Mouse (Mus musculus): ENCODE measurements around the gene Tbxa2r. TPM values are rescaled to one million over a fixed set of nuclear protein-coding genes. Genes with fewer than 3 reads are reported as not detected.
A peak's percentile ranks its signal among the peaks of the same experiment; 100 is the strongest.

Gene Tbxa2r
- 23.5 and 25.3 TPM in 2 replicates for polyA plus RNA-seq (2015; fragmentation: Nextera tagmentation; extraction: Ambion mirVana)

DNA sequence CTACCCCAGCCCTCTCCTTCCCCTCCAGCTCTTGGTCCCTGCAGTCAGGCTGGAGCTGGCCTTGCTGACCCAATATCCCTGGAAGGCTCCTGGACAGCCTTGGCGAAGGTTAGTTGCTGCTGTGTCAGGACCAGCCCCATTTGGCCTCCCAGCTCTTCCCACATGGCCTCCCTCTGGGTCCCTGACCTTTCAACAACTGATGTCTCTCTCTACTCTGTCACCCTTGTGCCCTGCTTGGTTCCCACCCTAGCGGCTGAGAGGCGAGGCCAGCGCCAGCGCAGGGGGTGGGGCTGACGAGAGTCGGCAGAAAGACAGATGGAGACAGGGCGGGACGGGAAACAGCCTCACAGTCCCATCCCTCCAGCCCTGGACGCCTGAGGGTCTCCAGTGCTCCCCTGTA lies at the start of gene Tbxa2r:
Gene Tbxa2r, plus strand, starts transcription at position 346 of the 400 bp plus-strand sequence.
- Histone ChIP-seq H3K4me2 (peak within 1 kb of the TSS; percentile 56), H3K27ac (peak within 1 kb of the TSS; percentile 95), H3K27me3 (replicated peaks) (0 out of 2 replicates have a peak, but pooled peaks cover 5% of the 10 kb centered on the region), H3K4me1 (peaks cover 47% of the 10 kb centered on the region), H3K9me3 (no peaks in the 10 kb centered on the region), H3K4me3 (replicated peaks) (peak within 1 kb of the TSS; percentile 35), H3K36me3 (peaks cover 38% of the 10 kb centered on the region), H3K9ac (peak within 1 kb of the TSS; percentile 38; the same call in 1 of the 2 replicates)
- whole genome bisulfite sequencing: 15% methylated on average over 10 of the region's 10 CpGs
- ATAC-seq (ENCODE audit: insufficient read depth, low FRiP score, low read depth): peak; percentile 16; the same call in 1 of the 2 replicates

DNA sequence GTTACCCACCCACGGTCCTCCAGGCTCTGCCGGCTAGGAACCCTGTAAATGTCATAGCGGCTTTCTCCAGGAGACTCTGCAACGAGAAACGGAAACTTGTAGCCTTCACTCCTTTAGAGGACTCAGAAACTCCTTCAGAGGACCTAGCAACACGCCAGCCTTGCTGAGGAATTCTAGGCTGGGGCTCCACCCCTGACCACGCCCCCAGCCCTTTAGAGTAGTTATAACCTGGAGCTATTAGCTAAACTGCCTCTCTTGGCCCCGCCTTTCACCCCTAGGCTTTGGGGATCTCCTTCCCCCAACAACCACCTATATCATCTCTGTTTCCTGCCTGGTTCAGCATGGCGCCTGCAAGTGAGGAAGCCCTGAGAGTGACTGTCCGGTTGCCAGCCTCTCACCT lies 49.0 kb upstream of the Tbxa2r start:
- H3K36me3 ChIP-seq: no peaks in the 10 kb centered on the region
- no peak overlapping the region for H3K9ac ChIP-seq
- H3K9me3 ChIP-seq: no peaks in the 10 kb centered on the region
- no peak overlapping the region for H3K4me2 ChIP-seq
- ATAC-seq (ENCODE audit: insufficient read depth, low FRiP score, low read depth): no peak
- WGBS: 36% methylated on average over 10 of the region's 10 CpGs
- H3K4me3 ChIP-seq (replicated peaks): no peak overlapping the region
- H3K27me3 ChIP-seq (replicated peaks): peaks cover 25% of the 10 kb centered on the region
- H3K27ac ChIP-seq: no peak overlapping the region
- H3K4me1 ChIP-seq: peaks cover 8% of the 10 kb centered on the region; the same call in 1 of the 2 replicates

DNA sequence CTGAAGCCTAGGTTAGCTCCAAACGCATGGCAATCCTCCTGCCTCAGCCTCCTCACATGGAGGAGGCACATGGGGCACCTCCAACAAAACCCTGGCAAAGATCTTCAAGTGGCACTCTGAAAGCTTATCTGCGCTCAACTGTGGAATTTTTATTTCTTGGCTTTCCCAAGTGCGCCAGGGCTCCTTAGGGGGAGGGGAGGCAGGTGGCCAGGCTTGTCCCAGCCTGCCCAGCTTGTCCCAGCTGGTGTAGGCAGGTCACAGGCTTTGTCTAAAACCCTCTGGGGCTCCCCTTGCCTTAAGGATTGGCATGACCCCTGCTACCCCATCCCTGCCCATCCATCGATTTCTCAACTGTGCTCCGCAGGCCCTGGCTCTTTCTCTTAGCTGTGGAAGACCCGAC lies 44.3 kb upstream of the Tbxa2r start:
- Histone ChIP-seq H3K36me3 (no peaks in the 10 kb centered on the region), H3K4me3 (replicated peaks) (peak overlapping the region; percentile 50; the same call in 1 of the 2 replicates), H3K4me2 (peak overlapping the region; percentile 85), H3K27ac (no peak overlapping the region; the same call in 1 of the 2 replicates), H3K9ac (no peak overlapping the region), H3K9me3 (no peaks in the 10 kb centered on the region), H3K27me3 (replicated peaks) (peaks cover 34% of the 10 kb centered on the region), H3K4me1 (peaks cover 32% of the 10 kb centered on the region)
- 45% methylated on average over 6 of the region's 6 CpGs for WGBS
- no peak for ATAC-seq (ENCODE audit: insufficient read depth, low FRiP score, low read depth)

DNA sequence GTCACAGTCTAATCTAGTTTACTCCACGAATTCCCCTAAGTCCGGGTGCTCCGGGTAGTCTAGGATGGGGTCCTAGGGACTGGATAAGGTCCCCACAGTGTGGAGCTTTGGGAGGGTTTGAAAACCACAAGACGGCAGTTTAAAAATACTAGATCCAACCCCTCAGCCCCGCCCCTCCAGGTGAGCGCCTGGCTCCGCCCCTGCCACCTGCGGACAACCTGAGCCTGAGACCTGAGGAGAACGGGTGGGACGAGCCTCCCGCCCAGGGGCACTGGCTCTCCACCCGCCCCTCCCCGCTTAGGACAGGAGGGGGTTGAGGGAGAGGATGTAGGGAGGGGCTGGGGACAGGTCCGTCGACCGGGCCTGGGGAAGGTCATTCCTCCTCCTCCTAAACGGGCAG lies 43.8 kb upstream of the Tbxa2r start:
- Histone ChIP-seq H3K9ac (no peak overlapping the region), H3K27me3 (replicated peaks) (peaks cover 34% of the 10 kb centered on the region)
- 8% methylated on average over 17 of the region's 17 CpGs for WGBS

DNA sequence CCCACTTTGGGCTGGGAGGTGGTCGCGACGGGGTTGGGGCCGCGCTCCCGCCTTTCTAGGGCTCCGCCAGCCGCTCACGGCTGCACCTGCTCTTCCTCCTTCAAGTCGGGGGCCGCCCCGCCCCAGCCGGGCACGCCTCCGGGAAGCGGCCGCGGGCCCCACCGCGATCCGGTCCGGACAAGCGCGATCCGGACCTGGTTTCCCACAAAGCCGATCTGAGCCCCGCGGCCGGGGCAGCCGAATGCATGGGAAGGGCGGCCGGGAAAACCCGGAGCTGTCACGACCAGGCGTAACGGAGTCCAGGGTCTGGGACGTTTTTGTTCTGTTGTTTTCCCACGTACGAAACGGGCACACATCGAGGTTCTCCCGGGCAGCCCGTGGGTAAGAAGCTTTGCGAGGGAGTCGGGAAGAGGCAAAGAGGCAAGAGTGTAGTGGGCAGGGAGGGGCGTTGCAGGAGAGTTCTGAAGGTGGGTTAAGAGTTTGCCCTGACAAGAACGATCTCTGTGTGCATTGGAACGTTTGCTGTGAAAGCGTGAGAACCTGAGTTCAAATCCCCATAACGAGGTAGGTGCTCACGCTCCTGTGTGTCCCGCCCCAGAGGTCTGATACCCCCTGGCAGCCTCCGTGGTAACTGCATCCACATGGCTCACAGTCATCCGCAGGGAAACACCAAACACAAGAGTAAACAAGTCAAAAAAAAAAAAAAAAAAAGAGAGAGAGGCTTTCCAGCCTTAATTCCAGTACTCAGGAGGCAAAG lies 42.7 kb upstream of the Tbxa2r start:
- Histone ChIP-seq H3K9ac (peak overlapping the region; percentile 23; the same call in 1 of the 2 replicates), H3K27me3 (replicated peaks) (peaks cover 27% of the 10 kb centered on the region), H3K27ac (peak overlapping the region; percentile 74), H3K4me3 (replicated peaks) (peak overlapping the region; percentile 50), H3K36me3 (no peaks in the 10 kb centered on the region), H3K4me1 (peaks cover 40% of the 10 kb centered on the region), H3K9me3 (no peaks in the 10 kb centered on the region), H3K4me2 (peak overlapping the region; percentile 85)
- peak; percentile 73 for ATAC-seq (ENCODE audit: insufficient read depth, low FRiP score, low read depth)
- 2% methylated on average over 54 of the region's 54 CpGs for WGBS

More for the DNA sequence above, 43.8 kb upstream of the Tbxa2r start:
- ATAC-seq (ENCODE audit: insufficient read depth, low FRiP score, low read depth): peak; percentile 36; the same call in 1 of the 2 replicates
- Histone ChIP-seq H3K9me3 (no peaks in the 10 kb centered on the region), H3K27ac (peak overlapping the region; percentile 69), H3K4me1 (peaks cover 32% of the 10 kb centered on the region), H3K36me3 (no peaks in the 10 kb centered on the region), H3K4me3 (replicated peaks) (peak overlapping the region; percentile 50), H3K4me2 (peak overlapping the region; percentile 85)

DNA sequence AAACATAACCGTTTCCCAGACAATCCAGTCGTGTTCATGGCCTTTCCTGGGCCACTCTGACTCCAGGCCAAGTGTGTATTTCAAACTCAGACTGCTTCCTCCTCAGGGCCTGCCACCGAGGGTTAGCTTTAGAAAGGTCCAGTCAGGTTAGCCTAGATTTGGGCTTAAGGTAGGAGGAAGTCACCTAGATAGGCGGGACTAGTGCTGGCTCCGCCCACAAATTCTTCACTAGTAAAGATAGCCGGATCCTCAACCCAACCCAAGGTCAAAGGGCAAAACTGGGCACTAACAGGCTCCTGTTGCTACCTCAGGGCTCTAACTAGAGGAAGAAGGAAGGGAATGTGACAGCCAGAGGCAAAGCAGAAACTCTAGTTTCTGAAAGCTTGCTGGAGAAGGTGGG lies 41.9 kb upstream of the Tbxa2r start:
- H3K4me3 ChIP-seq (replicated peaks): no peak overlapping the region
- peaks cover 22% of the 10 kb centered on the region for H3K27me3 ChIP-seq (replicated peaks)
- H3K27ac ChIP-seq: peak overlapping the region; percentile 74
- peak overlapping the region; percentile 85; the same call in 1 of the 2 replicates for H3K4me2 ChIP-seq
- H3K9me3 ChIP-seq: no peaks in the 10 kb centered on the region
- H3K36me3 ChIP-seq: no peaks in the 10 kb centered on the region
- H3K4me1 ChIP-seq: peaks cover 44% of the 10 kb centered on the region
- ATAC-seq (ENCODE audit: insufficient read depth, low FRiP score, low read depth): no peak
- H3K9ac ChIP-seq: no peak overlapping the region
- WGBS: 33% methylated on average over 6 of the region's 6 CpGs

DNA sequence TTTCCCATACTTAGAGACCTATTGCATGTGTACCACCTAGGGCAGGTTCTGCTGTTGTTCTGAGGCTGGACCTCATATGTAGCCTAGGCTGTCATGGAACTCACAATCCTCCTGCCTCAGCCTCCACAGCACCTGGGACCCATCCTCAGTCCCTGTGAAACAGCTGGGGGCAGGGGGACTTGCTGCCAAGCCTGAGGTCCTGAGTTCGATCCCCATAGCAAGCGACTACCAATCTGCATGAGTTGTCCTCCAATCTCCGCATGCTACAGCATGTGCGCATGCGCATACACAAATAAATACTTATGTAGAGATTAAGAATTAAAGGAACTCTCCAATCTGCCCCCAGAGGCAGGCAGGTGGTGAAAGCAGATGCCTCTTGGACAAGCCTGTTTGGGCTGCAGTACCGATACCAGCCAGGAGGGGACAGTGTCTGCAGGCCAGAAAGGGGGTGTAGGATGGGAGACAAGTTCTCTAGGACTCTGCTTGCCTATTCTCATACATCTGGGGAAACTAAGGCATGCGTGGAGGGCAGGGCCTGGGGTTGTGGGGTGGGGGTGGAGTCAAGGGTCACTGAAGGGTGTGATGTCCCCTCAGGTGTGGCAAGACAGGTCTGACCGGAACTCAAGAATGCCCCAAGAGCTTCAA lies 40.9 kb upstream of the Tbxa2r start:
- no peak overlapping the region for H3K4me3 ChIP-seq (replicated peaks)

DNA sequence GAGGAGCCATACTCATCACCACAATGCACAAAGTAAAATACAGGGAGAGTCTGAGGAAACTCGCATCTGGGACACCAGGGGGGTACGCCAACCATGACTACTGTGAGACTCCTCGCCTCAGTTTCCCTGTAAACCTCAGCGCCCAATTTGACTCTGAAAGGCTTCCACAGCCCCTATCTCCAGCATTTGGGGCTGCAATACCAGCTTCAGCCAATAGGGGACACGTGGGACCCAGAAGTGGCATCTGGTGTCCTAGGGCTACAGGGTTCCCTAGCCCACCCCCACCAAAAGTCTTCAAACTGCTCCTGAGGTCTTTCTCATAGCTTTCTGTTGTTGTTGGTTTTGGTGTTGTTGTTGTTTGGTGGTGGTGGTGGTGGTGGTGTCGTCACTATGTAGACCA lies 39.9 kb upstream of the Tbxa2r start:
- no peak overlapping the region for H3K4me3 ChIP-seq (replicated peaks)
- no peak for ATAC-seq (ENCODE audit: insufficient read depth, low FRiP score, low read depth)
- H3K9ac ChIP-seq: no peak overlapping the region
- no peaks in the 10 kb centered on the region for H3K9me3 ChIP-seq
- peak overlapping the region; percentile 27; the same call in 1 of the 2 replicates for H3K4me2 ChIP-seq
- peak overlapping the region; percentile 16; the same call in 1 of the 2 replicates for H3K27ac ChIP-seq
- no peaks in the 10 kb centered on the region for H3K36me3 ChIP-seq
- peaks cover 50% of the 10 kb centered on the region for H3K4me1 ChIP-seq
- 31% methylated on average over 6 of the region's 6 CpGs for WGBS
- H3K27me3 ChIP-seq (replicated peaks): peaks cover 18% of the 10 kb centered on the region

More for the DNA sequence above, 40.9 kb upstream of the Tbxa2r start:
- peak overlapping the region; percentile 10; the same call in 1 of the 2 replicates for H3K4me2 ChIP-seq
- peaks cover 22% of the 10 kb centered on the region for H3K27me3 ChIP-seq (replicated peaks)
- H3K27ac ChIP-seq: peak overlapping the region; percentile 16; the same call in 1 of the 2 replicates
- WGBS: 60% methylated on average over 8 of the region's 8 CpGs
- no peaks in the 10 kb centered on the region for H3K36me3 ChIP-seq
- ATAC-seq (ENCODE audit: insufficient read depth, low FRiP score, low read depth): no peak
- H3K4me1 ChIP-seq: peaks cover 49% of the 10 kb centered on the region
- no peak overlapping the region for H3K9ac ChIP-seq
- no peaks in the 10 kb centered on the region for H3K9me3 ChIP-seq

DNA sequence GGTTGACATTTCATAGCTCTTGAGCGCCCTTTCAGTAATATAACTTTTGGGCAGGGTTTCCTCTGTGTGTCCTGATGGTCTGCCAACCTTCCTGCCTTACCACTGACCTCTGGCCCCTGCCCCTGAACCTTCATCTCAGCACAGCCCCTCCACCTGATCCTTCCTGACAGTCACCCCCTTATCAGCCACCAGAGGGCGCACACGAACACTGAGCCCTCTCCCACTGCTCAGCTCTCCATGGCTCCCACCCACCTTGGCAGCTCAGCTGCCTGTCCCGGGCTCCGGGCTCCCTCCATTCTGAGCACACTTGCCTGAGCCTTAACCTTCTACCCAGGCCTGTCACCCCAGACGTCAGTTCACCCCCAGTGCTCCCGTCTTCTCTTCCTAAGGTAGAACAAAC lies 39.3 kb upstream of the Tbxa2r start:
- H3K4me1 ChIP-seq: peaks cover 51% of the 10 kb centered on the region
- H3K4me2 ChIP-seq: peak overlapping the region; percentile 48
- no peak for ATAC-seq (ENCODE audit: insufficient read depth, low FRiP score, low read depth)
- H3K27me3 ChIP-seq (replicated peaks): peaks cover 11% of the 10 kb centered on the region
- WGBS: 1% methylated on average over 7 of the region's 7 CpGs
- H3K9me3 ChIP-seq: no peaks in the 10 kb centered on the region
- H3K27ac ChIP-seq: peak overlapping the region; percentile 93; the same call in 1 of the 2 replicates
- H3K9ac ChIP-seq: no peak overlapping the region
- peak overlapping the region; percentile 35 for H3K4me3 ChIP-seq (replicated peaks)
- H3K36me3 ChIP-seq: no peaks in the 10 kb centered on the region

DNA sequence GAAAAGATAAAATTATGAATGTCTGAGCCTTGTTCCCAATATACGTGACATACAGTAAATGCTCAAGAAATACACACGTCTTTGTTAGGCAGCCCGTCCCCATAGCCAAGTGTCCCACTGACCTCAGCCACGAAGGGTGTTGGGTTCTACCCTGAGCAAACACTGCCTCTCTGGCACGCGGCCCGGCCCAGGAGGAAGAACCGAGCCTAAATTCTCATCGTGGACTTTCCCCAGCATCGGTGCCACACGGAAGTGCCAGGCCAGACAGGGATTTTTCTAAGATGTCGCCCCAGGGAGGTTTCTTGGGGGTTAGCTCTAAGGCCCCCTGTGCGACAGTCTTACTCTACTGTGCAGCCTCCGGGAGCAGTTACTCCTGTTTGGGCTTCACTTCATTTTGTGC lies 38.7 kb upstream of the Tbxa2r start:
- peak overlapping the region; percentile 32; the same call in 1 of the 2 replicates for H3K9ac ChIP-seq
- no peaks in the 10 kb centered on the region for H3K36me3 ChIP-seq
- H3K4me3 ChIP-seq (replicated peaks): peak overlapping the region; percentile 35
- H3K4me1 ChIP-seq: peaks cover 51% of the 10 kb centered on the region
- H3K27ac ChIP-seq: peak overlapping the region; percentile 93
- ATAC-seq (ENCODE audit: insufficient read depth, low FRiP score, low read depth): no peak
- no peaks in the 10 kb centered on the region for H3K9me3 ChIP-seq
- peak overlapping the region; percentile 48 for H3K4me2 ChIP-seq
- peaks cover 6% of the 10 kb centered on the region for H3K27me3 ChIP-seq (replicated peaks)
- 48% methylated on average over 14 of the region's 14 CpGs for WGBS

DNA sequence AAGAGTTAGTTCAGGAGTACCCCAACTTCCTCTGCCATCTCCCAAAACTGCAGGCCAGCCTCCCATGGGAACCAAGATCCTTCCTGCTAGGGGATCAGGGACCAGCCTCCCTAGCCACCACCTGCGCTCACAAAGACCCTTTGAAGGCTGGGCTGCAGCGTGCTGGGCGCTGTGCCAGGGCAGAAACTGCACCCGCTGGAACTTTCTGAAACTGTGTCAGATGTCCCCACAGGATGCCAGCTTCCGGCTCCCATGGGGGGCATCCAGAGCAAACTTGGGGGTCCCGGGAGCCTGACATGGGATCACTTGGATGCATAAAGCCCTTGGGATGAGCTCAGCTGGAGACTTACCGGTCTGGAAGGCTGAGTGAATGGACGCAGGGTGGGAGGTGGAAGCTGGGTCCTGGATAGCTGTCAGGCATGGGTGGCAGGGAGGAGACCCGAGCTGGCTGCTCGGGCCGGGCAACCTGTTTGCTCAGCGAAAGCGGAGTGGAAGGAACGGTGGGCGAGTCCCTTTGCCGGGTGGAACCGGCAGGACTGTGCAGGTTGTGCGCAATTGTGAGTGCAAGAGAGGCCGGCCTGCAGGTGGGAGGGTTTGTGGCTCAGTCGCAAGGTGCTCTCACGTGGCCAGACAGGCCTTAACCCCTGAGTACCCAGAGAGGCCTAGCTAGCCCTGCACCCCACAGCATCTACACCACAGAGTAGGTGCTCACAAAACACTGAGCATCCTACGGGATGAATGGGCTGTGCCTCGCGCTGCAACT lies 37.7 kb upstream of the Tbxa2r start:
- peaks cover 49% of the 10 kb centered on the region for H3K4me1 ChIP-seq
- H3K4me2 ChIP-seq: peak overlapping the region; percentile 48
- ATAC-seq (ENCODE audit: insufficient read depth, low FRiP score, low read depth): 0 out of 2 replicates have a peak, but pooled peaks have one; percentile 9

More for the DNA sequence above, 37.7 kb upstream of the Tbxa2r start:
- H3K4me3 ChIP-seq (replicated peaks): peak overlapping the region; percentile 35
- no peaks in the 10 kb centered on the region for H3K9me3 ChIP-seq
- 17% methylated on average over 24 of the region's 24 CpGs for WGBS
- no peak overlapping the region for H3K9ac ChIP-seq
- H3K27me3 ChIP-seq (replicated peaks): no peaks in the 10 kb centered on the region; the same call in 1 of the 2 replicates
- peak overlapping the region; percentile 93 for H3K27ac ChIP-seq
- no peaks in the 10 kb centered on the region for H3K36me3 ChIP-seq
